Mouse (Mus musculus): ENCODE results near the gene Olfr99. TPM values are rescaled to one million over a fixed set of nuclear protein-coding genes. Genes with fewer than 3 reads are reported as not detected.
"Not testable (repeated sequence)": the region's sequence is repeated elsewhere in the genome, so short reads cannot be mapped to it uniquely, and the experiment has no call there.

Gene Olfr99
- polyA plus RNA-seq, 1 experiment from 2014 or later = not detected

- H3K4me2 ChIP-seq = no peak overlapping the region
- H3K4me3 ChIP-seq (replicated peaks) = no peak overlapping the region
- no peak overlapping the region for H3K9ac ChIP-seq (replicated peaks)
- H3K27ac ChIP-seq = no peak overlapping the region
- H3K4me1 ChIP-seq (replicated peaks) = no peaks in the 10 kb centered on the region
- no peak for ATAC-seq (ENCODE audit: insufficient number of reproducible peaks, insufficient read depth, low FRiP score, low TSS enrichment, low read depth)
- H3K9me3 ChIP-seq = no peaks in the 10 kb centered on the region
- H3K27me3 ChIP-seq = no peaks in the 10 kb centered on the region
- H3K36me3 ChIP-seq = no peaks in the 10 kb centered on the region
- WGBS = 0% methylated on average over 1 of the region's 1 CpGs
Measured at GRCm38 (mm10) chr17:37250544-37250943, 32.7 kb downstream of the Olfr99 start.

GRCm38 (mm10) chr17:37249460-37249859 is 33.8 kb downstream of the Olfr99 start:
- no peak overlapping the region for H3K4me3 ChIP-seq (replicated peaks)
- H3K4me1 ChIP-seq (replicated peaks) = no peaks in the 10 kb centered on the region
- H3K4me2 ChIP-seq = no peak overlapping the region
- no peak for ATAC-seq (ENCODE audit: insufficient number of reproducible peaks, insufficient read depth, low FRiP score, low TSS enrichment, low read depth)
- no peaks in the 10 kb centered on the region for H3K36me3 ChIP-seq
- no peak overlapping the region for H3K27ac ChIP-seq
- H3K9me3 ChIP-seq = no peaks in the 10 kb centered on the region
- H3K27me3 ChIP-seq = no peaks in the 10 kb centered on the region
- no peak overlapping the region for H3K9ac ChIP-seq (replicated peaks)

GRCm38 (mm10) chr17:37246715-37247114 is 36.5 kb downstream of the Olfr99 start:
- H3K27me3 ChIP-seq = no peaks in the 10 kb centered on the region
- no peak overlapping the region for H3K9ac ChIP-seq (replicated peaks)
- no peaks in the 10 kb centered on the region for H3K4me1 ChIP-seq (replicated peaks)
- no peak overlapping the region for H3K4me3 ChIP-seq (replicated peaks)
- WGBS = 31% methylated on average over 5 of the region's 5 CpGs
- ATAC-seq (ENCODE audit: insufficient number of reproducible peaks, insufficient read depth, low FRiP score, low TSS enrichment, low read depth) = no peak
- H3K36me3 ChIP-seq = no peaks in the 10 kb centered on the region
- H3K9me3 ChIP-seq = no peaks in the 10 kb centered on the region
- H3K27ac ChIP-seq = no peak overlapping the region
- no peak overlapping the region for H3K4me2 ChIP-seq

- Histone ChIP-seq H3K27ac (no peak overlapping the region), H3K27me3 (no peaks in the 10 kb centered on the region), H3K4me2 (no peak overlapping the region), H3K9me3 (no peaks in the 10 kb centered on the region), H3K36me3 (no peaks in the 10 kb centered on the region), H3K9ac (replicated peaks) (no peak overlapping the region), H3K4me1 (replicated peaks) (no peaks in the 10 kb centered on the region), H3K4me3 (replicated peaks) (no peak overlapping the region)
- 64% methylated on average over 3 of the region's 3 CpGs for WGBS
- ATAC-seq (ENCODE audit: insufficient number of reproducible peaks, insufficient read depth, low FRiP score, low TSS enrichment, low read depth) = no peak
Measured at GRCm38 (mm10) chr17:37242198-37242597, 41.1 kb downstream of the Olfr99 start.

- not testable (repeated sequence) for H3K27ac ChIP-seq; H3K9ac ChIP-seq (replicated peaks); ATAC-seq (ENCODE audit: insufficient number of reproducible peaks, insufficient read depth, low FRiP score, low TSS enrichment, low read depth); H3K9me3 ChIP-seq; H3K4me3 ChIP-seq (replicated peaks); H3K27me3 ChIP-seq; H3K4me1 ChIP-seq (replicated peaks); H3K4me2 ChIP-seq; H3K36me3 ChIP-seq
- WGBS = 90% methylated on average over 2 of the region's 2 CpGs
Measured at GRCm38 (mm10) chr17:37237230-37237629, 46.0 kb downstream of the Olfr99 start, which contains the start of gene Olfr97. Gene Olfr97 (minus strand): TSS chr17:37237330.

Other genes starting within 250 kb of the Olfr99 start
- gene Gabbr1, start 237.5 kb downstream of the Olfr99 start, polyA plus RNA-seq (2016; fragmentation: Nextera tagmentation; extraction: Ambion mirVana) = 18.0 and 18.1 TPM in 2 replicates
- gene Olfr90, start 195.0 kb downstream of the Olfr99 start, polyA plus RNA-seq (2016; fragmentation: Nextera tagmentation; extraction: Ambion mirVana) = 0.08 TPM in 1 of 2 replicates, not detected in the other
- not detected in 2 replicates for gene Olfr91, start 185.2 kb downstream of the Olfr99 start, polyA plus RNA-seq (2016; fragmentation: Nextera tagmentation; extraction: Ambion mirVana)
- not detected in 2 replicates for gene Olfr92, start 163.4 kb downstream of the Olfr99 start, polyA plus RNA-seq (2016; fragmentation: Nextera tagmentation; extraction: Ambion mirVana)
- gene Olfr93, start 122.0 kb downstream of the Olfr99 start, polyA plus RNA-seq (2016; fragmentation: Nextera tagmentation; extraction: Ambion mirVana) = not detected in 2 replicates
- gene Ubd, start 89.6 kb downstream of the Olfr99 start, polyA plus RNA-seq (2016; fragmentation: Nextera tagmentation; extraction: Ambion mirVana) = not detected in 2 replicates
- not detected in 2 replicates for gene Olfr94, start 82.5 kb downstream of the Olfr99 start, polyA plus RNA-seq (2016; fragmentation: Nextera tagmentation; extraction: Ambion mirVana)
- gene Olfr95, start 70.3 kb downstream of the Olfr99 start, polyA plus RNA-seq (2016; fragmentation: Nextera tagmentation; extraction: Ambion mirVana) = not detected in 2 replicates
- not detected in 2 replicates for gene Olfr96, start 63.3 kb downstream of the Olfr99 start, polyA plus RNA-seq (2016; fragmentation: Nextera tagmentation; extraction: Ambion mirVana)
- gene Olfr97, start 46.1 kb downstream of the Olfr99 start, polyA plus RNA-seq (2016; fragmentation: Nextera tagmentation; extraction: Ambion mirVana) = not detected in 2 replicates
- gene Olfr98, start 19.7 kb downstream of the Olfr99 start, polyA plus RNA-seq (2016; fragmentation: Nextera tagmentation; extraction: Ambion mirVana) = not detected in 2 replicates
- gene H2-M3, start 13.2 kb downstream of the Olfr99 start, polyA plus RNA-seq (2016; fragmentation: Nextera tagmentation; extraction: Ambion mirVana) = 1.6 and 1.8 TPM in 2 replicates
- gene Olfr101, start 20.9 kb upstream of the Olfr99 start, polyA plus RNA-seq (2016; fragmentation: Nextera tagmentation; extraction: Ambion mirVana) = not detected in 2 replicates
- gene Olfr102, start 33.6 kb upstream of the Olfr99 start, polyA plus RNA-seq (2016; fragmentation: Nextera tagmentation; extraction: Ambion mirVana) = not detected in 2 replicates
- gene Olfr103, start 56.2 kb upstream of the Olfr99 start, polyA plus RNA-seq (2016; fragmentation: Nextera tagmentation; extraction: Ambion mirVana) = not detected in 2 replicates
- not detected in 2 replicates for gene Olfr104-ps, start 76.1 kb upstream of the Olfr99 start, polyA plus RNA-seq (2016; fragmentation: Nextera tagmentation; extraction: Ambion mirVana)
- gene Olfr105-ps, start 95.6 kb upstream of the Olfr99 start, polyA plus RNA-seq (2016; fragmentation: Nextera tagmentation; extraction: Ambion mirVana) = not detected in 2 replicates
- gene Olfr106-ps, start 106.9 kb upstream of the Olfr99 start, polyA plus RNA-seq (2016; fragmentation: Nextera tagmentation; extraction: Ambion mirVana) = not detected in 2 replicates
- gene Olfr107, start 115.8 kb upstream of the Olfr99 start, polyA plus RNA-seq (2016; fragmentation: Nextera tagmentation; extraction: Ambion mirVana) = not detected in 2 replicates
- gene Olfr108, start 162.0 kb upstream of the Olfr99 start, polyA plus RNA-seq (2016; fragmentation: Nextera tagmentation; extraction: Ambion mirVana) = not detected in 2 replicates
- not detected in 2 replicates for gene Olfr109, start 175.5 kb upstream of the Olfr99 start, polyA plus RNA-seq (2016; fragmentation: Nextera tagmentation; extraction: Ambion mirVana)
- gene H2-M2, start 200.1 kb upstream of the Olfr99 start, polyA plus RNA-seq (2016; fragmentation: Nextera tagmentation; extraction: Ambion mirVana) = not detected in 2 replicates
- not detected in 2 replicates for gene Olfr110, start 209.0 kb upstream of the Olfr99 start, polyA plus RNA-seq (2016; fragmentation: Nextera tagmentation; extraction: Ambion mirVana)
- gene Olfr111, start 224.6 kb upstream of the Olfr99 start, polyA plus RNA-seq (2016; fragmentation: Nextera tagmentation; extraction: Ambion mirVana) = not detected in 2 replicates